Mouse (Mus musculus): ENCODE data around the gene Ttc7b.

DNA sequence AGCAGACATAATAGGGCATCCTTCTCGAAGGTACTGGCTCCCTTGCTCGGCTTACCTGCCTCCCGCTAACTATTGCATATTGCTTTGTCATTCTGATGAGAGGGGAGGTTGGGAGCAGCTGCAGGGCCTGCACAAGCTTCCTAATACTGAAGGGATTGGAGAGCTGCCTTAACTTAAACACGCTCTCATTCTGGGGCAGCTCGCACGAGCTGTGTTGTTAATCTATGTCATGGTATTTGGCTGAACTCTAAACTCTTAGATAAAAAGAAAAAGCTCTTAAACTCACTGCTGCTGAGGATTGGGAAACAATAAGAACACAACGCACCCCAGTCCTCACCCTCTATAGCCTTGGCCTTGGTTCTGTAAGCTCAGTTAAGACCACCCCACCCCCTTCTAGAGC is 113.3 kb downstream of the Ttc7b start:
- no peak for TF ChIP-seq CTCF (IDR thresholded peaks at IDR 0.05; ENCODE audit: low read depth, low read length)
- no peak for TF ChIP-seq POLR2A (IDR thresholded peaks at IDR 0.05; ENCODE audit: extremely low read depth, insufficient read depth, low read length)
